Mouse (Mus musculus) embryonic facial prominence, embryonic 11.5 days (tissue): ENCODE results near the gene Gorasp2. TPM values are rescaled to one million over a fixed set of nuclear protein-coding genes. Genes with fewer than 3 reads are reported as not detected.

Experiments used
- ATAC-seq: fragments of 200-750 bp; cut with Nextera tagmentation; replicated peaks from 2 replicates; pipeline ENCODE4 v1.8.0; 2017; ENCODE audit warnings: low read depth; ENCODE audit not compliant: insufficient number of reproducible peaks, low FRiP score, low TSS enrichment
- DNase-seq: peaks from one replicate; pipeline ENCODE4 v3.0.0-alpha.2; 2015; ENCODE audit warnings: low spot score
- H3K27ac ChIP-seq: fragments of 300-500 bp; sonication (generic); replicated peaks from 2 replicates; pipeline ENCODE4 v1.5.1; 2014; ENCODE audit warnings: mild to moderate bottlenecking, low read depth, low read length, control low read depth
- H3K27me3 ChIP-seq: fragments of 300-500 bp; sonication (generic); 2 replicates; pipeline ENCODE4 v1.6.1; 2014; ENCODE audit warnings: mild to moderate bottlenecking, low read length, moderate library complexity, mixed read lengths; ENCODE audit not compliant: control insufficient read depth, insufficient read depth
- H3K36me3 ChIP-seq: fragments of 300-500 bp; sonication (generic); replicated peaks from 2 replicates; pipeline ENCODE4 v1.6.1; 2014; ENCODE audit warnings: low read depth, mild to moderate bottlenecking, low read length, moderate library complexity, mixed read lengths; ENCODE audit not compliant: control insufficient read depth, insufficient read depth
- H3K4me1 ChIP-seq: fragments of 300-500 bp; sonication (generic); 2 replicates; pipeline ENCODE4 v1.6.1; 2014; ENCODE audit warnings: low read length, mixed read lengths; ENCODE audit not compliant: control insufficient read depth, insufficient read depth
- H3K4me2 ChIP-seq: fragments of 300-500 bp; sonication (generic); 2 replicates; pipeline ENCODE4 v1.6.1; 2014; ENCODE audit warnings: low read depth, mild to moderate bottlenecking, control low read depth, low read length, moderate library complexity
- H3K4me3 ChIP-seq: fragments of 300-500 bp; sonication (generic); 2 replicates; pipeline ENCODE4 v1.5.1; 2014; ENCODE audit warnings: low read depth, low read length, control low read depth
- H3K9ac ChIP-seq: fragments of 300-500 bp; sonication (generic); replicated peaks from 2 replicates; pipeline ENCODE4 v1.6.1; 2014; ENCODE audit warnings: mild to moderate bottlenecking, control low read depth, low read length
- H3K9me3 ChIP-seq: fragments of 300-500 bp; sonication (generic); replicated peaks from 2 replicates; pipeline ENCODE4 v1.6.1; 2016; ENCODE audit warnings: mild to moderate bottlenecking, low read length, inconsistent platforms, mixed read lengths; ENCODE audit not compliant: control insufficient read depth
- WGBS: fragments of 180-500 bp; shearing (Covaris S2); extraction: QIAGEN DNeasy Blood & Tissue Kit; methylation state at CpG from one replicate; pipeline ENCODE4 v1.1.7; 2014; 5-methylcytosine and 5-hydroxymethylcytosine counted together
- polyA plus RNA-seq: library from polyadenylated mRNA; unstranded; fragments of >200 nt; fragmentation: Nextera tagmentation; extraction: Ambion mirVana; gene quantifications from 2 replicates; pipeline ENCODE4 v1.2.1, GENCODE M21; 2014

The Gorasp2 gene
- polyA plus RNA-seq, 1 experiment from 2014 or later = 156 TPM

- ATAC-seq (no peak), DNase-seq (no peak)
- Histone ChIP-seq H3K4me2 (no peak overlapping the region), H3K36me3 (no peaks in the 10 kb centered on the region), H3K4me1 (no peaks in the 10 kb centered on the region), H3K27me3 (no peaks in the 10 kb centered on the region), H3K9me3 (no peaks in the 10 kb centered on the region), H3K27ac (no peak overlapping the region), H3K9ac (no peak overlapping the region), H3K4me3 (no peak overlapping the region)
- WGBS = 91% methylated on average over 2 of the region's 2 CpGs
Observed at GRCm38 (mm10) chr2:70727089-70727488, 65.7 kb downstream of the Gorasp2 start.

DNA sequence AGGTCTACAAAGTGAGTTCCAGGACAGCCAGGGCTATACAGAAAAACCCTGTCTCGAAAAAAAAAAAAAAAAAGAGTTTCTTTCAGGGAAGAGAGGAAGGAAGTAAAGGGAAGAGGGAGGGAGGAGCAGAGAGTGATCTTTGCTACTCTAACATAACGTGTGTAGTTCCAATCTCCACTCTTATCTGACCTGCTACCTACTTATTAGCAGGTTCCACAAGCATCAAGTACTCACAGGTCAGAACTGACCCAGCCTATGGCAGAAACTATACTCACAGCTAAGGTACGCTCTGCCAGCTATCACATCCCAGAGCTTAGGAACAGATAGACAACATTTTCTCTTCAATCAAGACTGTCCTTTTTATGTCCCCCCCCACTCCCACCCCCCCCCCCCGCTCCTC, 74.2 kb downstream of the Gorasp2 start:
- DNase-seq (no peak), ATAC-seq (no peak)
- no peak overlapping the region for H3K4me3 ChIP-seq
- no peaks in the 10 kb centered on the region for H3K4me1 ChIP-seq
- H3K9ac ChIP-seq = no peak overlapping the region
- no peak overlapping the region for H3K4me2 ChIP-seq
- H3K36me3 ChIP-seq = no peaks in the 10 kb centered on the region
- no peaks in the 10 kb centered on the region for H3K27me3 ChIP-seq
- H3K27ac ChIP-seq = no peak overlapping the region
- 91% methylated on average over 4 of the region's 4 CpGs for WGBS
- H3K9me3 ChIP-seq = no peaks in the 10 kb centered on the region

DNA sequence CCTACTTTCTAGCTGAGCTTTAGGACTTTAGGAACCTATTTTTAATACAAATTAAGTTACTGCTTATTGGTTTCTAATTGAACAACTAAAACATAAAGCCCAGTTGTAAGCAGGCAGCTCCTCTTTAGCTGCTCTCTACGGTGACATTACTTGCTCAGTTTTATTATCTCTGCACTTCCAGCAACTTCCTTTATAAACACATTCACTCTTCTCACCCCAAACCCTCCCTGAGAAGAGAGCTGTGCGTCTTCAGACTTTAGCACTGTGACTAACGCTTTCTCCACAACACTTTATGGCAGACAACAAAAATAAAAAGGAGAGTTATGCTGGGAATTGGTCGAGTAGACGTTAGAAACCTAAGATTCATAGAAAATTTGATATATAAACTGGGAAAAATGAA, 74.6 kb downstream of the Gorasp2 start:
- ATAC-seq (no peak), DNase-seq (no peak)
- no peaks in the 10 kb centered on the region for H3K9me3 ChIP-seq
- no peaks in the 10 kb centered on the region for H3K27me3 ChIP-seq
- 94% methylated on average over 5 of the region's 5 CpGs for WGBS
- no peaks in the 10 kb centered on the region; the same call in 1 of the 2 replicates for H3K36me3 ChIP-seq
- no peak overlapping the region for H3K9ac ChIP-seq
- no peak overlapping the region for H3K4me3 ChIP-seq
- no peak overlapping the region for H3K4me2 ChIP-seq
- no peaks in the 10 kb centered on the region for H3K4me1 ChIP-seq
- H3K27ac ChIP-seq = no peak overlapping the region

- no peak overlapping the region for H3K9ac ChIP-seq
- ATAC-seq (no peak), DNase-seq (no peak)
- H3K27me3 ChIP-seq = no peaks in the 10 kb centered on the region
- WGBS = 81% methylated on average over 5 of the region's 5 CpGs
- no peak overlapping the region for H3K4me2 ChIP-seq
- H3K4me1 ChIP-seq = no peaks in the 10 kb centered on the region
- H3K9me3 ChIP-seq = no peaks in the 10 kb centered on the region
- peaks cover 3% of the 10 kb centered on the region; the same call in 1 of the 2 replicates for H3K36me3 ChIP-seq
- no peak overlapping the region for H3K4me3 ChIP-seq
- H3K27ac ChIP-seq = no peak overlapping the region
Observed at GRCm38 (mm10) chr2:70741901-70742300, 80.5 kb downstream of the Gorasp2 start.

DNA sequence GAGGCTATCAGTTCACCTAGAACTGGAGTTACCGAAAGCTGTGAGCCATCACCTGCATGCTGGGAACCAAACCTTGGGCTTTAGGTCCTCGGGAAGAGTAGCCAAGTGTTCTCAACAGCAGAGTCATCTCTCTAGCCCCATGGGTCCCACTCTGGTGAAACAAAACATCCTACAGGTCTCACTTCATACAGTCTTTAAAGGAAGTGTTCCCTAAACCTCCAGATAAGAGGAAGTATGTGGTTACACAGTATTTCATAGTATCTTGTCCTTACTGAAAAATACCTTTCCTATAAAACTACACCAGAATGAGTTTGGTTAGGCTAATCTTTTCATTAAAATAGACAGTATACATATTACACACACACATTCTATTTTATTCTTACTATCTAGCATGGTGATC, 81.2 kb downstream of the Gorasp2 start:
- no peak overlapping the region for H3K27ac ChIP-seq
- ATAC-seq (no peak), DNase-seq (no peak)
- no peak overlapping the region for H3K9ac ChIP-seq
- no peaks in the 10 kb centered on the region for H3K4me1 ChIP-seq
- WGBS = 88% methylated on average over 2 of the region's 2 CpGs
- H3K9me3 ChIP-seq = no peaks in the 10 kb centered on the region
- H3K36me3 ChIP-seq = peaks cover 3% of the 10 kb centered on the region; the same call in 1 of the 2 replicates
- no peak overlapping the region for H3K4me2 ChIP-seq
- no peak overlapping the region for H3K4me3 ChIP-seq
- no peaks in the 10 kb centered on the region for H3K27me3 ChIP-seq

GRCm38 (mm10) chr2:70751655-70752054, 90.3 kb downstream of the Gorasp2 start:
- H3K9ac ChIP-seq = no peak overlapping the region
- ATAC-seq (no peak), DNase-seq (no peak)
- H3K4me3 ChIP-seq = no peak overlapping the region
- H3K4me2 ChIP-seq = no peak overlapping the region
- 97% methylated on average over 2 of the region's 2 CpGs for WGBS
- H3K27ac ChIP-seq = no peak overlapping the region
- no peaks in the 10 kb centered on the region for H3K27me3 ChIP-seq
- no peaks in the 10 kb centered on the region for H3K9me3 ChIP-seq
- no peaks in the 10 kb centered on the region for H3K4me1 ChIP-seq
- no peaks in the 10 kb centered on the region; the same call in 1 of the 2 replicates for H3K36me3 ChIP-seq

- H3K36me3 ChIP-seq = no peaks in the 10 kb centered on the region; the same call in 1 of the 2 replicates
- WGBS = 97% methylated on average over 5 of the region's 5 CpGs
Observed at GRCm38 (mm10) chr2:70752149-70752548, 90.8 kb downstream of the Gorasp2 start.

More at GRCm38 (mm10) chr2:70752149-70752548, 90.8 kb downstream of the Gorasp2 start:
- H3K27me3 ChIP-seq = no peaks in the 10 kb centered on the region
- H3K4me1 ChIP-seq = no peaks in the 10 kb centered on the region
- no peak overlapping the region for H3K27ac ChIP-seq
- ATAC-seq (no peak), DNase-seq (no peak)
- H3K9me3 ChIP-seq = no peaks in the 10 kb centered on the region
- no peak overlapping the region for H3K4me3 ChIP-seq
- H3K9ac ChIP-seq = no peak overlapping the region
- no peak overlapping the region for H3K4me2 ChIP-seq
